Mouse (Mus musculus) spleen, postnatal 10 days (tissue): ENCODE results near the gene Tmem223.

Experiments
- DNase-seq, 2 experiments: peaks; one replicate each; pipeline ENCODE4 v3.0.0; 2021 to 2022; ENCODE audit warnings: low spot score in 2 of 2

Gene Tmem223

DNA sequence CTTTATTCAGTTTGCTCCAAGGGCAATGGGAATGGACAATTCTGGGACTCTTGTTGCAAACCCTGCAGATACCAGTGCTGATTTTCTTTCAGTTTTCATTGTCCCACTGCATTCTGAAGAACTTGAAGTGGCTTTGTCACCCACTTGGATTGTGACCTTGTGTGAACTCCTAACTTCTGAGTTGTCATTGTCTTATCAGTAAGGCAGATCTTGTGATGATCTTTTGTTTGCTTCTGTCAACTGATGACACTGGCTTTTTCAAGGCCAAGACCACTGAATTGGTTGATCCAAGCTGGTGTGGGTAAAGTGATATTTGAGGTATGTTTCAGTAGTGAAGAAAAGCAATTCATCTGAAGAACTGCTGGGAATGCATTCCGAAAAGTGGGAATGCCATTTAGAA is 25.4 kb upstream of the Tmem223 start:
- no peak for DNase-seq

DNA sequence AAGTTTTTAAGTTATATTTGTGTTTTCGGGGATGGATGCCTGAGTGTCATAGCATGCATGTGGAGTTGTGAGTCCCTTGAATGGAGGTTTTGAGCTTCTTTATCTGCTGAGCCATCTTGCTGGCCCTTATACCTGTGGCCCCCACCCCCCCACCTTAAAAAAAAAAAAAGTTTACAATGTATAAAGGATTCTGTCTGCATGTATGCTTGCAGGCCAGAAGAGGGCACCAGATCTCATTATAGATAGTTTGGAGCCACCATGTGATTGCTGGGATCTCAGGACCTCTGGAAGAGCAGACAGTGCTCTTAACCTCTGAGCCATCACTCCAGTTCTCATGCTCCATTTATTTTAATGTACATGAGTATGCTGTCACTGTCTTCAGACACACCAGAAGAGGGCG is 23.4 kb upstream of the Tmem223 start:
- no peak for DNase-seq

DNA sequence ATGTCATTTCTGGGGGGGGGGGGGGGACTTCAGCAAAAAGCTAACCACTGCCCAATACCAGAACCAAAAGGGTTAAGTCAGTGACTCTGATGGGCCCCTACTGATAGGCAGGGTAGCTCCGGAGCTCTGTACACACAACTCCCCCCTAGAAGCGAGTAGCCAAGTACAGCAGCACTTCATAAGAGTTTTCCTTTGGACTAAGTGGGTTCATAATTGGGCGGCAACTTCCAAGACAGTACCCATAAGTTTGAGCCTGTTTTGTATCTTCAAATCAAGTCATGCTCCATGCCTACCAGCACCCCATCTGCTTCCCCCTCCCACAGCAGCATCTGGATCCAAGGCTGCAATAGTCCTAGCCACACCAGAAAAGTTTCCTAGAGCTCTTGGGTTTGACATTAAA is 15.1 kb upstream of the Tmem223 start:
- DNase-seq, result no peak

DNA sequence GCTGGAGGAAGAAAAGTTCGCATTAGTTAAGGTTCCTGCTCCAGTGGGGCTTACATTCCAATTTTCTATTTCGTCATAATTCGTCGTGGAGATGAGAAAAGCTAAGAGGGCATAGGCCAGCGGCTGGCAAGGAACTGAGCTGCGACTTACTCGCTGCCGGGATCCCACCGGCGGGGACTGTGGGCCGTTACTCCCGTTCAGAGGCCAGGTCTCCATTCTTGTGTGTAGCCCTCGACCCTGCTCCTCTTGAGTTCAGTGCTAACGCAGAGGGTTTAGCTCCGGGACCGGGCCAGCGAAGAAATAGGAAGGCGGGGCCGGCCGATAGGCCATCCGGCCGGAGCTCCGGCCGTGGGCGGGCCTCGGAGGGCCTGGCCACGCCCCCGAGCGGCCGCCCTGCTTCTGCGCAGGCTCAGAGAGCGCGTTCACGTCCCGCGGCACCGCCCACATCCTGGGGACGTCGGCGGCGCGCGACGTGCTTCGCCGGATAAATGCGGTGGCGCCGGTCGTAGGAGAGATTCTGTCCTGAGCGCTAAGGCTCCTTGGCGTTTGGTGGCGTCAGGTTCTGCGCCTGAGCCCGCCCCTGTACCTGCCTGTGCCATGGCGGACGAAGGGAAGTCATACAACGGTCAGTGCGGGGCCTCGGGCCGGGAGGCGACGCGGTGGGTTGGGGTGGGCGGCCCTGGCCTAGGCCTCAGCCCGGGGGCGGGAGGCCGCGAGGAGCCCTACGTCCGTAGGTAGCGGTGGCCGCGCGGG is 14.0 kb upstream of the Tmem223 start, which contains the start of gene Nxf1:
Nxf1 (plus strand) TSS at position 439 of the 753 bp plus-strand sequence.
- DNase-seq, result peak; percentile 93 to 97

DNA sequence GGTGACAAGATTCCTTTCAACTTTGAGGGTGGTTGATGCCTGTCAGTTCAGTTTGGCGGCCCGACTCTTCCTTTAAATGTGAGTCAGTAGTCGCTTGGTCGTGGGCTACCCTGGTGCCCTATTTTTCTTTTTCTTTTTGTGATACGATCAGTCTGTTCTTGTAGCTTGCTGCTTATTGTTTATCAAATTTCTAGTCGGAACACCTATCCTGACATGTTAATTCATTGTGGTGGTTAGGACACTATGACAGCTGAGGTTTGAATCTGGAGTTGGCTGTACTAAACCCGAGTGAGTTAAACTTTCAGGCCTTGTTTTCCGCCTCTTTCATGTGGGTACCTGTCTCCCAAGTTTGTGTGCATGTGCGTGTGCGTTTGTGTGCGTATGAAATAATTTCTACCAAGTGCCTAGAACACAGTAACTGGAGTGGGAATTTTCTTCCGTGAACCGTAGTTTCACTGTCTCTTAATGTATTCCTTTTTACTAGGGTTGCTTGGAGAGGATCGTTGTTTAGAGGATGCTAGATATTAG is 13.3 kb upstream of the Tmem223 start:
- DNase-seq, result no peak

DNA sequence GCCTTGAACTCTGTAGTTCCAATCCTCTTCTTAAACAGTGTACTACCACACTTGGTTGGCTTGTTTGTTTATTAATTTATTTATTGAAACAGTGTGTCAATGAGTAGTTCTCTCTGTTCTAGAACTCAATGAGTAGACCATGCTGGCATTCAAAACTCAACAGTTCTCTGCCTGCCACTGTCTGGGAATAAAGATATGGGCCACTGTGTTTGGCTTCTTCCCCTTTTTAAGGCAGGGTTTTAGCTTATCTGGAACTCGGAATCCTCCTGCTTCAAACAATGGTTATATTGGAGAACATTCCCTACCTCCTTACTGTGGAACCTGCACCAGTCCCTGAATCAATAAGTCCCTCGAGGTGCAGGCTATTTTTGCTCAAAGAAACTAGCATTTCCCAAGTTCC is 11.9 kb upstream of the Tmem223 start:
- no peak for DNase-seq

DNA sequence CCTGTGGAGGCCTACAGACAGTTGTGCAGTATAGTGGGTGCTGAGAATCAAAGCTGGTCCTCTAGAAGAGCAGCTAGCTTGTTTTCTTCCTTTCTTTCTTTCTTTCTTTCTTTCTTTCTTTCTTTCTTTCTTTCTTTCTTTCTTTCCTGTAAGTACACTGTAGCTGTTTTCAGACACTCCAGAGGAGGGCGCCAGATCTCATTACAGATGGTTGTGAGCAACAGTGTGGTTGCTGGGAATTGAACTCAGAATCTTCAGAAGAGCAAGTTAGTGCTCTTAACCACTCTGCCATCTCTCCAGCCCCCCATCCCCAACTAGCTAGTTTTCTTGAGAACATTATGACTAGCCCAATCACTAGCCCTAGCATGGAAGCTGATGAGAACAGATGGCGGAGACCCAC is 10.0 kb upstream of the Tmem223 start:
- peak in 1 of 2 experiments; percentile 50 for DNase-seq

DNA sequence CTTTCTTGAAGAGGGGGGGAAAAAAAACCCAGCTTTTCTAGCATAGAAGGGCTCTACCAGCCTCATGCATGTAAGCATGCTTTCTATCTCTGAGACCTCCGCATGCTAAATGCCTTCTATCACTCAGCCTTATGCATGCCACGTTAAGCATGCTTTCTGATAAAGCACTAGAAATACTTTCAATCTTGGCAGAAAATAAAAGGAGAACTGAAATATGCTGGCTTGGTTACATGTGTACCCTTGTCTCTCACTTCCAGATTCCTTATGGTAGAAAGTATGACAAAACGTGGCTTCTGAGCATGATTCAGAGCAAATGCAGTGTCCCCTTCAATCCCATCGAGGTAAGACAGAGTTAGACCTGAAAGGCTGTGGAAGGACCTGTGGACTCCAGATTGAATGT is 7.5 kb upstream of the Tmem223 start:
- no peak for DNase-seq

DNA sequence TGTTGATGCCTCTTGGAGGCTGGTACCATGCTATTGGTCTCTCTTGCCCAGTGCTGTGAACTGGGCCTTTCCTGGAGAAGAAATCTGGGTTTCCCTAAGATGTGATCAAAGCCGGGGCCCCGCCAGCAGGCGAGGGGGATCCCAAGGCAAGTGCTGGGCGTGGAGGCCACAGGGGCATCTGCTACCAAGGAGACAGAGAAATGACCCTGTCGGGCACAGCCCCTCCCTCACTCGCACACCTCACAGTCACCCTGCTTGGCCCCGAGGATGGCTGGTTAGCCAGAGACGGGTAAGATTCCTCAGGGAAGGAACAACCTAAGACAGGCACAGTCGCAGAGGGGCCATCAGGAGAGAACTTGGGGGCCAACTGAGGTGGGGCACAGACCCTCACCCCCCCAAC is 5.2 kb upstream of the Tmem223 start:
- no peak for DNase-seq

DNA sequence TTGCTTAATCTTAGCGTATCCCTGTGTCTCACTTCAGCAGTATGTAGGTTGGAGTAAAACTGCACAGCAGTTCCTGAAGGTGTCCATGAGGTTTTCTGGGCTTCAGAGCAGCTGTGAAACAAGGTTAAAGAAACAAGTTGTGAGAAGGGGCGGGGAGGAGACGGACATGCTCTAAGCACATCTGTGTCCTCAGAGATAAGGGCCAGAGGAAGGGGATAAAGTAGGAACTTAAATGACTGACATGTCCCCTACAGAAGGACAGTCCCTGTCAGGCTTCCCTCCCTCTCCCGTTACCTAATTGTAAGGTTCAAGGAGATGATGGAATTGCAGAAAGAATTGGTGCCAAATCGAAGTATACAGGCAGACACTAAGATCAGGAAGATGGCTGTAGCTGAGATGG is 2.2 kb downstream of the Tmem223 start:
- DNase-seq, result peak in 1 of 2 experiments; percentile 26

DNA sequence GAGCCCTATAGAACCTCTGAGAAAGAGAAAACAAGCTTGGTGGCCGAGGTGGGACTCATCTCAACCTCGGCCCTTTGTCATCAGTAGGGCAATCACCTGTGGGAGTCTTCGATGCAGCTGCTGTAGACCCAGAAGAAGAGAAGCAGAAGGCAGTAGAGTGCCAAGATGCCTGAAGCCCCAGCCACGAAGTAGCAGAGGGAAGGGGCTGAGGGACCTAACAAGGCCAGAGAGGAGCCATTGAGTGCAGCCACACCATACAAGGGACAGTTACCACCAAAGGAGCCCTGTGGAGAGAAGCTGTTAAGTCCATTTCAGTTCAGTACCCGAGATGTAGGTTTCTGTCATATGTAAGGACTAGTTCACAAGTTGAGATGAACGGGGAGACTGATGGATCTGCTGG is 2.6 kb downstream of the Tmem223 start:
- peak in 1 of 2 experiments; percentile 16 for DNase-seq

DNA sequence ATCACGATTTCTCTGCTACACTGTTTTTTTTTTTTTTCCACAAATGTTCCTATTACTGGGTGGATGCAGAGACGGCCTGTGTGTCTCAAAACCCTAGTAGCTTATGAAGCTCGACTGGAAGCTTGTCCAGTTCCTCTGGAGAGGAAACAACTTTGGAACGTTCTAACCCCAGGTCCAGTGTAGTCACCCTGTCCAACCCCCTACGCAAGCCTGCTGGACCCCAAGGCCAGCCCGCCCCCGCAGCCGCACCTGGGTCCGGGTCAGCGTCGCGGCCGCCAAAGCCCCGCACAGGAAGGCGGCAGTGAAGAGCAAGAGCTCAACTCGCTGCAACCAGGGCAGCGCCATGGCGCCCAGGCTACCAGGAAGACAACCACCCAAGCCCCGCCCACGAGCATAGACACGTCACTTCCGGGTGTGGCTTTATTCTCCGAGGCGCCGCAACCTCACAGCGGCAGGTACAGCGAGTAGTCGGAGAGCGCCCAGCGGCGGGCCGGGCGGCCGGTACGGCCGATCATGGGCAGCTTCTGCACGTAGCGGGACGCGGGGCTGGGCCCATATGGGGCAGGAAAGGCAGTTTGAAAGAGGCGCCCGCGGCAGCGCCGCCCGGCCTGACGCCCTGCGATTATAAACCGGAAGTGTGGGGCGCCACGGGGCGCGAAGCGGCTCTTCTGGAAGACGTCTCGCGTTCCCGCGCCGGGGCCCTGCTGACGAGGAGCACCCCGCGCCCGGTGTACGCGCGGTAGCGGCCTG is 3.5 kb downstream of the Tmem223 start, which contains the start of gene Tmem179b:
Tmem179b (minus strand) TSS at position 382 of the 750 bp plus-strand sequence.
- peak; percentile 99 for DNase-seq

DNA sequence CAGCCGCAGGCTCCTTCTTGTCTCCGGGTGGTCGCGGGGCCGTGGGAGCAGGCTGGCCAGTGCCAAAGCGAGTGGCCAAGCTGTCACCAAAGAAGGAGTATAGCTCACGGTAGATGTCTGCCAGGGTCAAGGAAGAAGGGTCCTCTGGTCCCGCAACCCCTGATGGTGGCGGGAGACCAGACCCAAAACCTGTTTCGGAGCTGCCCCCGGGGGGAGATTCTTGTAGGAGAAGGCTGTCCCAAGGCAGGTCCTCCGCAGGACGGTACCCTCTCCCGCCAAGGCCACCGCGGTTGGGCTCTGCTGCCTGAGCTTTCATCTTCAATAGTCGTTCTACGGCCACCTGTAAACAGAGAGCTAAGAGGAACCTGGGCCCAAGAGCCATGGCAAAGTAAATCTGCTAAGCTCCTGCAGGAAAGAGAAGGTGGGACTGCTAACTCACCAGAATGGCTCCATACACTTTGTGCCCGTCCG is 4.2 kb downstream of the Tmem223 start:
- DNase-seq, result peak; percentile 51 to 60

DNA sequence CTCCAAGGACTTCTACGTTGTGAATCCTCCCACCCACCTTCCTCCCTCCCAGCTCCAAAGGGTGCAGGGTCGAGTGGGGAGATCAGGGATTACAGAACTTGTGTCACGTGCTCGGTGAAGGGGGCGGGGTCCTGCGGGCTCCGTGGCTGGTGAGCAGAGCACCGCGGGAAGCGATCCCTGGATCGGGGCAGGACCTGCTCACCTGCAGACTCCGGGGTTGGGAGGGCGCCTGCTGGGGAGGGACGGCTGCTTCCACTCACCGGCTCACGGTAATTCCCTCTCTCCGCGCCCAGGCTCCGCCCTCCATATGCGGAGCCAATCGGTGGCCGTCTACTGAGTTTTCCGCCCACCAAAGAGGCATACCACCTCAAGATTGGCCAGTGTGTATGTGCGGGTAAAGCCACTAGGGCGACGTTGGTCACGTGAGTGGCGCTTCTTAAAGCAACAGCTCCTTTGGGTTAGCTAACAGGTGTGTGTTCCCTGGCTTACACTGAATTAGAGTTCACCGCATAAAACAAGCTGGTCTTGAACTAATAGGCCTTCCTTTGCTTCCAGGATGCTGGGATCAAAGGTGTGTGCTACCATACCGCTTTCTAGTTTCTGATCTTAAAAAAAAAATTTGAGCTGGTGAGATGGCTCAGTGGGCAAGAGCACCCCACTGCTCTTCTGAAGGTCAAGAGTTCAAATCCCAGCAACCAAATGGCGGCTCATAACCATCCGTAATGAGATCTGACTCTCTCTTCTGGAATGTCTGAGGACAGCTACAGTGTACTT is 15.4 kb downstream of the Tmem223 start, which contains the start of gene Taf6l:
Taf6l (minus strand) TSS at position 410 of the 774 bp plus-strand sequence.
- DNase-seq, result peak; percentile 80 to 93

DNA sequence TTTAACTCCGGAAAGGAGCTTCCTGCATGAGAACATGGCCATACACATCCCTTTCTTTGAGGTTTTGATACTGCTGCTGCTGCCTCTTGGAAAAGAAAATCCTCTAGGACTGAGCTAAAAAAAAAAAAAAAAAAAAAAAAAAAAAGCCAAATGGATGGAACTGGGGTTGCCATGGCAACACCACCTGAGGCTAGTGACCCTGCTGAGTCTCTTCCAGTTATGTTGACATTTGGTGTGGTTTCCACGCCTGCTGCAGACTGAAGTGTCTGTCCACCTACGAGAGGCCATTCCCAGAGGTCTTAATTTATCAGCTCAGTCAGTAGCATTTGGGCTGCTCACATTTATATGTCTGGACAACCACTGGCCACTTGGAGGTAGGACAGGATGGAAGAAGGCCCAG is 17.7 kb downstream of the Tmem223 start:
- no peak for DNase-seq

DNA sequence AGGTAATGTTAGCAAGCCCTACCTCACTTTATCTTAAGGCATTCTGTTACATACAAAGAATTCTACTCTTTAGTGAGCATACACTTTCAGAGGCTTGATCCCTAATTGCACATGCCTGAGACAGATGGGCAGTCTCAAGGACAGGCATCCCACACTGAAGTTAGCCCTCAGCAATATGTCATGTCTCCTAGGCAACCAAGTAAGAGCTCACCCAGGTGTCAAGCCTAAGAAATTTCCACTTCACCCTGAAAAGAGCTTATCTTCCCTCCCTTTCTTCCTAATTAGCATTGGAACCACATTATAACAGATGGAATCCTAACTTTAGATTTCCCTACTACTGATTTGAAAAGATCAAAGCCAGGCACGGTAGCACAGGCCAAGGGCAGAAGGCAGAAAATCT is 18.4 kb downstream of the Tmem223 start:
- DNase-seq, result no peak

DNA sequence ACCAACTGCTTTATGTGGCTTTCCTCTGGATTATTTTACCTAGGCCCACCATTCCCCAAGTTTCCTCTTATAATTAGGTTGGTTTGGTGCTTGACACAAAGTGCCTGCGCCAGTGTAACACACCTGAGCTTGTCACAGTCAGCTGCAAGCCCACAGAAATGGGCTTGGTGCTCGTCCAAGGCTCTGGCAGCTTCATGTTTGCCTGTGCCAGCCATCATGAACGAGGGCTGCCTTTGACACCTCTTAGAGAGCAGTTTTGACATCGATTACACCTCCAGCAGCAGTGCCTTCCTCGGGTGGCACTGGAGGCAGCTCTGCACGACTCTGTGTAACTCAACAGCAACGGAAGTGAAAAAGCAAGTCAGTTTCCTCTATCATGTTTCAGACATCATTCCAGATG is 19.4 kb downstream of the Tmem223 start:
- DNase-seq, result no peak

DNA sequence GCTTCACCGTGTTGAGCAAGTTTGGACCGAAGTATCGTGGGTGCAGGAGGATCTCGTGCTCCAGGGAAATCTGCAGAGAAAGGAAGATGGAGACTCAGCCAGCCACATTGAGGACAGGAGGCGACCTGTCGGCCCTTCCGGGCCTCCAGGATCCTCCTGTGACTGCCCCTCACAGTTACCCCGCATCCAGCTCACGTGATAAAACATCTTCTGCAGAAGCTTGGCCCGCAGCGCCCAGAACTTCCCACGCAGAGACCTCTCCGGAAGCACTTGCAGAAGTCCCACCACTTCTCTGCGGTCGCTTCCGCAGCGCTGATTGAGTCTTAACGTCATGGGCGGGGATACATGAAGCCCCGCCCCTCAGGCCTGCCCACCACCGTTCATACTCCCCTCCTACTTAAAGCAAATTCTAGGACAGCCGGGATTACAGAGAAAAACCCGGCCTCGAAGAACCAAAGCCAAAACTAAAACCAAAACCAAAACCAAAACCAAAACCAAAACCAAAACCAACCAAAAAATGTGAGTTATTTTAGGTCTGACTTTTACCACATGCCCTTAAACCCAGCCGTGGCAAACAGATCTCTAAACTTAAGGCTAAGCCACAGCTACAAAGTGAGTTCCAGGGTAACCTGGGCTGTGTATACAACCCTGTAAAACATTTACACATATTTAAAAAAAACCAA is 27.6 kb downstream of the Tmem223 start, which contains the start of gene Polr2g:
Polr2g (minus strand) TSS at position 314 of the 683 bp plus-strand sequence.
- peak; percentile 76 to 89 for DNase-seq

DNA sequence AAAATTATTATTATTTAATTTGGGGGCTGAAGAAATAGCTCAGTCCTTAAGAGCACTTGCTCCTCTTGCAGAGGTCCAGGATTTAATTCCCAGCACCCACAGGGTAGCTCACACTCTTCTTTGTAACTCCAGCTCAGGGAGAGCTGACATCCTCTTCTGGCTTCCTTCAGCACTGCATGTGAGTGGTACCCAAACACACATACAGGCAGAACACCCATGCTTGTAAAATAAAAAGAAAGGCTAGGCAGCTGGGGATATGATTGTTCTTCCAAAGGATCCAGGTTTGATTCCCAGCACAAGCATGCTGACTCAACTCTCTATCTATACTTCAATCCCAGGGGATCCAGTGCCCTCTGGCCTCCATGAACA is 28.1 kb downstream of the Tmem223 start:
- DNase-seq, result no peak

DNA sequence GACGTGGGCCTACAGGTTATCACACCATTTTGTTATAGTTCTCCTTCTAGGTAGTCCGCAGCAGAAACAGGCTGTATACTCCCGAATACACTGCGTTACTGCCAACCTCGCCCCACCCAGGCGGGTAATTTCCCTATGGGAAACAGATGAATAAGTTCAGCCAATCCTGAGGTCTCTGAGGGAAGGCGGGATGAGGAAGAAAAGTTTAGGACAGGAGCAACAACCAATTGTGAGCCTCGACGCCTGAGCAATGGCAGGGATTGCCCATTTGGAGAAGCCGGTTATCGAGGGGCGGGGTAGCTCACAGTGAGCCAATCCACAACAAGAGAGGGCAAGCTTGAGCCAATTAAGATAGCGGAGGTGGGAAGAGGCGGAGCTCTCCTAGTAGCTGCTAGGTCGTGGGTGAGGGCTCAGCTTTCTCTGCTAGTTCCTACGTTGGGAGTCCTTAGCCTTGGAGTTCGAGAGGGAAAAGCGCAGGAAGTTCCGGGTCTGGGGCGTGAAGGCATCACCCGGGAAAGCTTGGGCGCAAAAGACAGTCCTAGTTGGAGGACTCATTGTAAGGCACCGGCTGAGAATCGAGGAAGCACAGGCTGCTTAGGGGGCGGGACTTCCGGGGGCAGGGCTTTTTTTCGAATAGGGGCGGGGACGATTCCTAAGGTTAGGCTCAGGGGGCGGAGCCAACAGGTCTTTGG is 31.5 kb downstream of the Tmem223 start, which contains the start of gene Zbtb3:
Zbtb3 (plus strand) TSS at position 426 of the 692 bp plus-strand sequence.
- DNase-seq, result peak; percentile 81 to 94
